Mouse (Mus musculus) neural tube, embryonic 12.5 days (tissue): Measurements from ENCODE around the gene Slc27a4. TPM values are rescaled to one million over a fixed set of nuclear protein-coding genes. Genes with fewer than 3 reads are reported as not detected.

Experiments
- microRNA-seq: library from miRNA; unstranded; fragments of <30 nt; microRNA quantifications from one replicate; pipeline ENCODE4, GENCODE M21; 2017
- polyA plus RNA-seq: library from polyadenylated mRNA; unstranded; fragments of >200 nt; fragmentation: Nextera tagmentation; extraction: Ambion mirVana; gene quantifications from 2 replicates; pipeline ENCODE4 v1.2.1, GENCODE M21; 2016

Gene Slc27a4
- polyA plus RNA-seq, 1 experiment from 2014 or later, result 32.7 TPM

Small RNA genes lying within 50 kb of the gene (microRNA-seq; reads per million reads assigned to microRNA genes)
- gene Mir219a-2 (not detected), gene Mir219b (not detected)

Other genes starting within 250 kb of the Slc27a4 start
- gene Rapgef1, start 182.9 kb upstream of the Slc27a4 start, polyA plus RNA-seq, result 23.4 and 26.3 TPM in 2 replicates
- gene Gm13420, start 50.9 kb upstream of the Slc27a4 start, polyA plus RNA-seq, result not detected in 2 replicates
- 0.44 and 0.91 TPM in 2 replicates for gene Gm13547, start 43.3 kb upstream of the Slc27a4 start, polyA plus RNA-seq
- gene Coq4, start 15.1 kb upstream of the Slc27a4 start, polyA plus RNA-seq, result 32.7 and 36.4 TPM in 2 replicates
- gene Trub2, start 14.1 kb upstream of the Slc27a4 start, polyA plus RNA-seq, result 44.4 and 44.7 TPM in 2 replicates
- gene Urm1, start 17.4 kb downstream of the Slc27a4 start, polyA plus RNA-seq, result 17.2 and 19.2 TPM in 2 replicates
- 24.0 and 24.6 TPM in 2 replicates for gene Cercam, start 66.5 kb downstream of the Slc27a4 start, polyA plus RNA-seq
- 84.0 and 98.5 TPM in 2 replicates for gene Odf2, start 86.6 kb downstream of the Slc27a4 start, polyA plus RNA-seq
- gene Gle1, start 132.8 kb downstream of the Slc27a4 start, polyA plus RNA-seq, result 71.1 and 73.5 TPM in 2 replicates
- gene Sptan1, start 162.9 kb downstream of the Slc27a4 start, polyA plus RNA-seq, result 177 and 206 TPM in 2 replicates
- gene Wdr34, start 246.2 kb downstream of the Slc27a4 start, polyA plus RNA-seq, result 37.4 and 41.4 TPM in 2 replicates